Mouse (Mus musculus): ENCODE measurements around the gene Pnkp.

DNA sequence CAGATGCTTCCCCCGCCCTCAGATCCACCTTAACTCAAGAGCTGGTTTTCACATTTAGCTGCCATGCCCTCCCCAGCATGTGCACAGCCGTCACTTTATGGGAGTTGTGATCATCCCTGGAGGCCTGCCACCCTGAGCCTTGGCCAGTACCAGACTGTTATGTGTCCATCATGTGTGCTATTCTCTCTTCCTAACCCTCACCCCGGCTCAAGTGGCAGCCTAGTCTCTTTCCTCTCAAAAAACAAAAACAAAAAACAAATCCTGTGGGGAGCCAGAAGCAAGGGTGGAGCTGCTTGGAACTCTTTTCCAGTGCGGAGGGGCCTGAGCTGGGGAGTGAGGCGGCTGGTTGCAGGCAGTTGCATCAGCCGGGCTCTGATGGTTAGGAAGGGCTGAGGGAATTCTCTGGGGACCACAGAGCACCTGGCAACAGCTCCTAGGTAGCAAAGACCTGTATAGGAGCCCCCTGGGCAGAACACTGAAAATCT is 38.1 kb upstream of the Pnkp start:
- TF ChIP-seq CTCF (IDR thresholded peaks at IDR 0.05; ENCODE audit: low read depth, low read length), result no peak
- TF ChIP-seq POLR2A (IDR thresholded peaks at IDR 0.05; ENCODE audit: extremely low read depth, insufficient read depth, low read length), result 0 out of 2 replicates have a peak, but pooled peaks have one; percentile 20
